Mouse (Mus musculus) splenic B cell, adult 2 months (primary cell): ENCODE measurements around the gene Shprh.

Experiments used
- DNase-seq: peaks from one replicate; pipeline ENCODE4 v3.0.0-alpha.2; 2011; ENCODE audit warnings: low read depth, low spot score
- H3K27me3 ChIP-seq: 2 replicates; pipeline ENCODE4 v1.6.1; 2012; ENCODE audit warnings: mild to moderate bottlenecking, low read length, moderate library complexity, mixed read lengths; ENCODE audit not compliant: control insufficient read depth, poor library complexity, insufficient read depth, severe bottlenecking
- H3K36me3 ChIP-seq: 2 replicates; pipeline ENCODE4 v1.6.1; 2012; ENCODE audit warnings: mild to moderate bottlenecking, low read length, moderate library complexity, mixed read lengths; ENCODE audit not compliant: control insufficient read depth, poor library complexity, insufficient read depth, severe bottlenecking

Shprh gene

GRCm38 (mm10) chr10:11148884-11149741 lies at the start of gene Shprh:
Shprh (plus strand) TSS chr10:11149427.
- Histone ChIP-seq H3K27me3 (no peaks in the 10 kb centered on the region), H3K36me3 (peaks cover 6% of the 10 kb centered on the region; the same call in 1 of the 2 replicates)
- DNase-seq = peak; percentile 100

DNA sequence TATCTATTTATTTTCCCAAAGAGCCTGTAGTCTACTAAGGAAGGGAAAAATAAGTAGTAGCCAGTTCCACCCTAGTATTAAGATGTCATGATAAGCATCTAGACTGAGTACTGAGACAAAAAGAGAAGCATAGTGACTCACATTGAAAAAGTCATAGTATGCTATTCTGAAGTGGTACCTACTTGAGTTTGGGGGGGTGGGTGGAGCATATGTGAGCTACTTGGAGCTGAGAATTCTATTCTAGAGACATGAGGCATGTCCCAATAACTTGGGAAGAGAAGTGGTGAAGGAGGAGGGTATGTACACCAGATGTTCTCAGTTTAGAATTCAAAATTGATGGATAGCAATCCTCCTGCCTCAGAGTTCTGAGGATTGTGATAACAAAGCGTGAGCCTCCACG lies 27.4 kb upstream of the Shprh start:
- no peaks in the 10 kb centered on the region for H3K36me3 ChIP-seq
- DNase-seq = no peak
- no peaks in the 10 kb centered on the region for H3K27me3 ChIP-seq

DNA sequence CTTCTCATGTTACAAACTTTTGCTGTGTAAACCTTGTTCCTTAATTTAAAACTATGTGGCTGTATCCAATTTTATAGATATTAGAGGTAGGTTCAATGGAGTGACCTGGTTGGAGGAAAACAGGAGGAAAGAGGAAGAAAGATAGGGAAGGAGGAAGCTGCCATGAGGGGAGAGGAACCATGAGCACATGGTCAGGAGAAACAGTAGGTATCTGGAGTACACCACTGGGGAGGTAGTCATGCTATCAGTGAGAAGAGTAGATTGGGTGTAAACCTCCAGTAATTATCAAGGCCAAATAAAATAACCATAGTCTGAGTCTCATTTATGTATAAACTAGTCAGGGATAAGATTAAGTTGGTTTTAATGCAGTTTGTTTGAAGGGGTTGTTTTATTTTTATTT lies 3.6 kb upstream of the Shprh start:
- no peak for DNase-seq
- Histone ChIP-seq H3K27me3 (no peaks in the 10 kb centered on the region), H3K36me3 (no peaks in the 10 kb centered on the region)

DNA sequence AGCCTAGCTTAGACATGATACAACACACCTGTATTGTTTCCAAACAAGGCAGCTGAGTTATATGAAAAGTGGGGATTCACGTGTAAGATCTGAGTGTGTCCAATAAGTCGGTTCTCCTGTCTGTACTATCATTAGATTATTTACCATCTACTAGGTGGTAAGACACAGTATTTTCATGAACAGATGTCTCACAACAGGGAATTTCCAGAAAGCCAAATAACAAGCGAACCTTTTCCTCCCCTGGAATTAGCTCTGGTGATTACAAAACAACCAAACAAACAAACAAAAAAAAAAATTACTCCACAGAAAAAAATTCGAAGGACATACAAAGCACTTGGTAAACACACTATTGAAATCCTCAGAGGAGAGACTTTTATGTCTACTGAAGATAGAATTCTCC lies 781 bp upstream of the Shprh start:
- Histone ChIP-seq H3K36me3 (peaks cover 6% of the 10 kb centered on the region; the same call in 1 of the 2 replicates), H3K27me3 (no peaks in the 10 kb centered on the region)
- DNase-seq = no peak

- DNase-seq = no peak
- H3K36me3 ChIP-seq = peaks cover 7% of the 10 kb centered on the region; the same call in 1 of the 2 replicates
- H3K27me3 ChIP-seq = no peaks in the 10 kb centered on the region
Observed at GRCm38 (mm10) chr10:11149742-11150125, 507 bp downstream of the Shprh start.

DNA sequence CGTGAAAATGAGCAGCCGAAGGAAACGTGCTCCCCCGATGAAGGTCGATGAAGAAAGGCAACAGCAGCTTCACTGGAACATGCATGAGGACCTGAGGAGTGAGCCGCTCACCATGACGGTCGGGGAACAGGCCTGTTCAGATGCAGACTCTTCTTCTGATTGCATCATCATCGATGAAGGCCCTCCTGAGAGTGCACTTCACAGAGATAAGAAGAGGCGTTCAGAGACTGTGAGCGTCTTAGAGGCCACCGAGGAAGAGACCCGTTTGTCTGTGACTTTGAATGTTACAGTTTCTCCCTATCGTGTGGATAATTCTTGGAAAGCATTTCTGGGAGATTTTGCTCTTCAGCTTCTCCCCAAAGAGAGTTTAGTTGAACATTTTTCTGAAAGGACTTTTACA lies 2.4 kb downstream of the Shprh start:
- DNase-seq = no peak
- peaks cover 8% of the 10 kb centered on the region for H3K36me3 ChIP-seq

DNA sequence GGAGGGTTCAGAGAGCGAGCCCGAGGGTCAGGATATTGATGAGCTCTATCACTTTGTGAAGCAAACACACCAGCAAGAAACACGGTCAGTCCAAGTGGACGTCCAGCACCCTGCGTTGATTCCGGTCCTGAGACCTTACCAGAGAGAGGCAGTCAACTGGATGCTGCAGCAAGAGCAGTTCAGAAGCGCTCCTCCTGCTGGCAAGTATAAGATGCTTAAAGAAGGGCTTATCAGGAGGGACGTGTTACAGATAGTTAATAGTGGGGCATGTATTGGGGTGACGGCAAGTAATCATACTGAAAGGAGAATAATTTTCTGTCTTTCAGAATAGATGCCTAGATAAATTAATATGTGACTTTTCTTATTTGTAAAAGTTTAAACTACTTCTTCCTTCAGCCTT lies 7.8 kb downstream of the Shprh start:
- no peak for DNase-seq
- Histone ChIP-seq H3K36me3 (peaks cover 11% of the 10 kb centered on the region), H3K27me3 (no peaks in the 10 kb centered on the region)

More for the DNA sequence above, 2.4 kb downstream of the Shprh start:
- no peaks in the 10 kb centered on the region for H3K27me3 ChIP-seq

DNA sequence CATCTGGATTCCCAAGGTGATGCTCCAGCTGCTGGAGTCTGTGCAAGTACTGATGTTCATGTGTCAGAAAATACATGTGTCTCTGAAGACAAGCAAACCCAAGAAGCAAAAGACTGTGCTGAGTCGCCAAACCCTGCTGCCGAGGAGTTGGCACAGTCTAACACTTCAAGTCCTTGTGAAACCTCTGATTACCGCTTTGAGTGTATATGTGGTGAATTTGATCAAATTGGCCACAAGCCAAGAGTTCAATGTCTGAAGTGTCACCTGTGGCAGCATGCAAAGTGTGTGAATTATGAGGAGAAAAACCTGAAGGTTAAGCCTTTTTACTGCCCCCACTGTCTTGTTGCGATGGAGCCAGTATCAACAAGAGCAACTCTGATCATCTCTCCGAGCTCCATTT lies 15.3 kb downstream of the Shprh start:
- no peaks in the 10 kb centered on the region for H3K27me3 ChIP-seq
- no peak for DNase-seq
- peaks cover 23% of the 10 kb centered on the region for H3K36me3 ChIP-seq

GRCm38 (mm10) chr10:11170252-11170651 lies 21.0 kb downstream of the Shprh start:
- no peak for DNase-seq
- H3K36me3 ChIP-seq = peaks cover 21% of the 10 kb centered on the region

DNA sequence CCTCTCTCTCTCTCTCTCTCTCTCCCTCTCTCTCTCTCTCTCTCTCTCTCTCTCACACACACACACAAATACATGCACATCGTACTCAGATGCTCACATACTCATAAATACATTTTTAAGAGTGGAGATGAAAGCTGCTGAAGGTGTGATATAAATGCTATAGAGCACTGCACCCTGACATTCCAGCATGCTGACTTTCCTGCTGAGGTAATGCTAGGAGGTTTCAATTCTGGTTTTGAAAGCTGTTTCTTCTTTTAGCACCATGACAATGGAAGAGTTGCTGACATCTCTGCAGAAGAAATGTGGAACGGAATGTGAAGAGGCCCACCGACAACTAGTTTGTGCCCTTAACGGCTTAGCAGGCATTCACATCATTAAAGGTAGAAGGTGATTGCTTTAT lies 22.4 kb downstream of the Shprh start:
- DNase-seq = no peak

More at GRCm38 (mm10) chr10:11170252-11170651, 21.0 kb downstream of the Shprh start:
- no peaks in the 10 kb centered on the region for H3K27me3 ChIP-seq

DNA sequence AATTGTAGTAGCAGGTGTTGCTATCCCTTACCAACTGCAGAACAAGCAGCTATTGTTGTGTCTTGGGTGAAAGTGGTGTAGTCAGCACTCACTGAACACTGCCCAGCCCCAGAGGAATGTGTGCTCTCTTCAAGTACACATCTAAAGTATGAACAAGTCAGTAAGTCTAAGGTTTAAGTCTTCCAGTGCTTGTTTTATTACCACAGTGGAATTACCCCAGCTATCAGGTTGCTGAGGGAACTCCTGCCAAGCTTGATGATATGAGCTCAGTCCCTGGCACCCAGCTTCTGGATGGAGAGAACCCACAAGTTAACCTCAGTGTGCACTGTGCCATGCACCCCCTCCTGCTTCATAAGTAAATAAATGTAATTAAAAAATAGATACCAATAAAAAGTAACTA lies 23.3 kb downstream of the Shprh start:
- Histone ChIP-seq H3K36me3 (peaks cover 23% of the 10 kb centered on the region), H3K27me3 (no peaks in the 10 kb centered on the region)
- no peak for DNase-seq

More for the DNA sequence above, 22.4 kb downstream of the Shprh start:
- Histone ChIP-seq H3K27me3 (no peaks in the 10 kb centered on the region), H3K36me3 (peaks cover 23% of the 10 kb centered on the region)

DNA sequence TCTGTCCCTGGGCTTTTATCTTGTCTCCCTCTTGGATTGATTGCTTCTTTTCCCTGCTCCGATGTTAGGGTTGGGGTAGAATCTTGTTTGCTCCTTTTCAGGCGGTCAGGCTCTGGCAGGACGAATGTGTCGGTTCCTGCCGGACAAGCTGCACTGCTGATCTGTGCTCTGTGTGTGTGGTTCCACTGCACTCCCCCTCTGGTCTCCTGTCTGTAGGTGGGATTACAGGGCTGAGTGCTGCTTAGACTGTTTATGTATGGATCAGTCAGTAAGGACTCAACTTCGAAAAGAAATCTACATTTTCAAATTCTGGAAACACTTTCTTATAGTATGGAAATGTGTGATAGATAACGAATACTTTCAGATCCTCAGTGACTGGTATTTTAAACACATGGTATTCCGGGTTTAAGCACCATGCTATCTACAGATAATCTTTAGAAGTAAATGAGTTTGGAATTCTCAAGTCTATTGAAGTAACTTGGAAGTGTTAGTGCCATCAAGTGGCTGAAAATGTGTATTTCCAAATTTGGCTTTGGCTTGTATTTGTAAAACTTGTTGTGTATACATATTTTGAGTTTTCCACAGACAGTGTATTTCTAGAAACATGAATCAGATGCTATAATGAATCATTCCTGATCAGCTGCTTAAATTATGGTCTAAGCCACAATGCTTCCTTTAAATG lies 26.7 kb downstream of the Shprh start:
- no peaks in the 10 kb centered on the region for H3K27me3 ChIP-seq
- peaks cover 15% of the 10 kb centered on the region for H3K36me3 ChIP-seq
- DNase-seq = no peak

GRCm38 (mm10) chr10:11180077-11180476 lies 30.9 kb downstream of the Shprh start:
- H3K27me3 ChIP-seq = no peaks in the 10 kb centered on the region
- H3K36me3 ChIP-seq = peaks cover 17% of the 10 kb centered on the region

DNA sequence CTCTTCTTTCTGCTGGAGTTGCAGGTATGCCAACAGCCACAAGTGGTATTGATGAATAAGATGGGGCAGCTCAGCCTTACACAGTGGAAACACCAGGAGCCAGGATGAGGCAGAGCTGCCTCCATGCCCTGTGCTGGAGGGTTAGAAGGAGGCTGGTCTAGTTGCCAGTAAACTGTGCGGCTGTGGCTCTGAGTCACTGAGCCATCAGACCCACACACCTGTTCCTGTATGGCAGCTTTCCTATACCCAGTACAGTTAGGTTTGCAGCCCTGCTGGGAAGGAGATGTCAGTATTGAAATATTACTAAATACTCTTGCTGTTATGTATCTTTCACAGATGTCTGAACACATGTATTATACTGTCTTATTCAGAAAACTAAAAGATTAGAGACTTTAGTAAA lies 48.1 kb downstream of the Shprh start:
- DNase-seq = no peak
- Histone ChIP-seq H3K27me3 (no peaks in the 10 kb centered on the region), H3K36me3 (peaks cover 13% of the 10 kb centered on the region)

More at GRCm38 (mm10) chr10:11180077-11180476, 30.9 kb downstream of the Shprh start:
- no peak for DNase-seq

DNA sequence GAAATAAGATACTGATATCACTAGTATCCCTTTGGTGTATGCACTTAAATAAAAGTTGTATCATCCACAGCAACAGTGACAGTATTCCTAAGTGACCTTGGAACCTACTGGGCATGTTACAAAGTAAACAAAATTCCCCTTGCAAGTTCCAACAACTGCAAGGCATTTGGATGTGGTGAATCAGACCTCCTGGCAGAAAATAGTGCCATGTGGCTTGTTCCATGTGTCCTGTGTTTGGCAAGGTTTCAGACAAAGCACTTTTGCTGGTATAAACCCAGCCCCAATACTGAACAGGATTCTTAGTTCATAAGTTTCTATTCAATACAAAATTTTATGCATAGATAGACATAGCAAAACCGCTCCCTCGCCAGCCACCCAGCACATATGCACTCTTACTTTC lies 49.1 kb downstream of the Shprh start:
- Histone ChIP-seq H3K27me3 (no peaks in the 10 kb centered on the region), H3K36me3 (peaks cover 9% of the 10 kb centered on the region)
- no peak for DNase-seq
